Mouse (Mus musculus) forebrain, embryonic 12.5 days (tissue): Measurements from ENCODE around the gene Tctex1d4. TPM values are rescaled to one million over a fixed set of nuclear protein-coding genes. Genes with fewer than 3 reads are reported as not detected.

Source experiments
- ATAC-seq: fragments of 200-750 bp; cut with Nextera tagmentation; 2 replicates; pipeline ENCODE4 v1.8.0; 2017; ENCODE audit warnings: moderate TSS enrichment; ENCODE audit not compliant: low FRiP score
- H3K27ac ChIP-seq: fragments of 300-500 bp; sonication (generic); 2 replicates; pipeline ENCODE4 v1.5.1; 2016; ENCODE audit warnings: mild to moderate bottlenecking
- H3K27me3 ChIP-seq: fragments of 300-500 bp; sonication (generic); 2 replicates; pipeline ENCODE4 v1.6.1; 2016; ENCODE audit warnings: mild to moderate bottlenecking
- H3K36me3 ChIP-seq: fragments of 300-500 bp; sonication (generic); replicated peaks from 2 replicates; pipeline ENCODE4 v1.6.1; 2016; ENCODE audit warnings: mild to moderate bottlenecking
- H3K4me1 ChIP-seq: fragments of 300-500 bp; sonication (generic); 2 replicates; pipeline ENCODE4 v1.6.1; 2016
- H3K4me2 ChIP-seq: fragments of 300-500 bp; sonication (generic); 2 replicates; pipeline ENCODE4 v1.6.1; 2016; ENCODE audit warnings: mild to moderate bottlenecking, moderate library complexity
- H3K4me3 ChIP-seq: fragments of 300-500 bp; sonication (generic); replicated peaks from 2 replicates; pipeline ENCODE4 v1.5.1; 2016; ENCODE audit warnings: mild to moderate bottlenecking
- H3K9ac ChIP-seq: fragments of 300-500 bp; sonication (generic); 2 replicates; pipeline ENCODE4 v1.6.1; 2016; ENCODE audit warnings: mild to moderate bottlenecking
- H3K9me3 ChIP-seq: fragments of 300-500 bp; sonication (generic); 2 replicates; pipeline ENCODE4 v1.6.1; 2016
- WGBS: fragments of 180-500 bp; shearing (Covaris S2); methylation state at CpG from one replicate; pipeline ENCODE4 v1.1.7; 2016; 5-methylcytosine and 5-hydroxymethylcytosine counted together
- polyA plus RNA-seq: library from polyadenylated mRNA; unstranded; fragments of >200 nt; fragmentation: Nextera tagmentation; extraction: Ambion mirVana; gene quantifications from 2 replicates; pipeline ENCODE4 v1.2.1, GENCODE M21; 2016

Gene Tctex1d4
- not detected in 2 replicates for polyA plus RNA-seq

GRCm38 (mm10) chr4:117126675-117127290 is at the start of gene Tctex1d4:
Tctex1d4 (plus strand) TSS chr4:117126794.
- Histone ChIP-seq H3K4me3 (no peak within 1 kb of the TSS), H3K9ac (no peak within 1 kb of the TSS), H3K4me2 (peak within 1 kb of the TSS; percentile 24; the same call in 1 of the 2 replicates), H3K4me1 (peaks cover 41% of the 10 kb centered on the region), H3K9me3 (no peaks in the 10 kb centered on the region), H3K27me3 (peaks cover 8% of the 10 kb centered on the region; the same call in 1 of the 2 replicates), H3K36me3 (peaks cover 22% of the 10 kb centered on the region), H3K27ac (peak within 1 kb of the TSS; percentile 80)
- no peak for ATAC-seq
- 86% methylated on average over 9 of the region's 9 CpGs for WGBS

- H3K27me3 ChIP-seq = no peaks in the 10 kb centered on the region
- H3K4me2 ChIP-seq = no peak overlapping the region
- H3K27ac ChIP-seq = no peak overlapping the region
- H3K4me3 ChIP-seq = no peak overlapping the region
- ATAC-seq = no peak
- H3K36me3 ChIP-seq = peaks cover 17% of the 10 kb centered on the region
- H3K9me3 ChIP-seq = no peaks in the 10 kb centered on the region
- H3K9ac ChIP-seq = no peak overlapping the region
- WGBS = 82% methylated on average over 7 of the region's 7 CpGs
- no peaks in the 10 kb centered on the region for H3K4me1 ChIP-seq
Observed at GRCm38 (mm10) chr4:117087948-117088640, 38.5 kb upstream of the Tctex1d4 start.

- H3K36me3 ChIP-seq = peaks cover 12% of the 10 kb centered on the region
- no peak overlapping the region for H3K4me2 ChIP-seq
- H3K9ac ChIP-seq = no peak overlapping the region
- no peak overlapping the region for H3K27ac ChIP-seq
- no peak overlapping the region for H3K4me3 ChIP-seq
- no peak for ATAC-seq
- WGBS = 89% methylated on average over 7 of the region's 7 CpGs
- H3K9me3 ChIP-seq = no peaks in the 10 kb centered on the region
- H3K27me3 ChIP-seq = peaks cover 11% of the 10 kb centered on the region
- peaks cover 4% of the 10 kb centered on the region for H3K4me1 ChIP-seq
Observed at GRCm38 (mm10) chr4:117090586-117090985, 36.0 kb upstream of the Tctex1d4 start.

GRCm38 (mm10) chr4:117094626-117095361 is 31.8 kb upstream of the Tctex1d4 start:
- Histone ChIP-seq H3K9ac (no peak overlapping the region), H3K4me2 (no peak overlapping the region), H3K27me3 (peaks cover 33% of the 10 kb centered on the region), H3K27ac (no peak overlapping the region), H3K4me1 (peaks cover 32% of the 10 kb centered on the region), H3K36me3 (no peaks in the 10 kb centered on the region), H3K4me3 (no peak overlapping the region), H3K9me3 (no peaks in the 10 kb centered on the region)
- 80% methylated on average over 3 of the region's 3 CpGs for WGBS
- ATAC-seq = no peak

GRCm38 (mm10) chr4:117095551-117096452 is 30.8 kb upstream of the Tctex1d4 start, which contains the start of gene Ptch2:
Ptch2 (plus strand) TSS chr4:117096075.
- peaks cover 32% of the 10 kb centered on the region for H3K4me1 ChIP-seq

GRCm38 (mm10) chr4:117096666-117097065 is 29.9 kb upstream of the Tctex1d4 start:
- H3K36me3 ChIP-seq = 0 out of 2 replicates have a peak, but pooled peaks cover 2% of the 10 kb centered on the region
- peaks cover 33% of the 10 kb centered on the region for H3K27me3 ChIP-seq
- peak overlapping the region; percentile 55 for H3K4me3 ChIP-seq
- H3K4me1 ChIP-seq = peaks cover 32% of the 10 kb centered on the region
- H3K4me2 ChIP-seq = peak overlapping the region; percentile 84
- WGBS = 14% methylated on average over 5 of the region's 5 CpGs
- no peaks in the 10 kb centered on the region for H3K9me3 ChIP-seq
- no peak for ATAC-seq
- H3K27ac ChIP-seq = 0 out of 2 replicates have a peak overlapping the region, but pooled peaks have one; percentile 47
- peak overlapping the region; percentile 58 for H3K9ac ChIP-seq

More at GRCm38 (mm10) chr4:117095551-117096452, 30.8 kb upstream of the Tctex1d4 start, which contains the start of gene Ptch2:
- peak within 1 kb of the TSS; percentile 55 for H3K4me3 ChIP-seq
- peak within 1 kb of the TSS; percentile 84 for H3K4me2 ChIP-seq
- H3K9me3 ChIP-seq = no peaks in the 10 kb centered on the region
- under 1% methylated on average over 49 of the region's 50 CpGs for WGBS
- H3K9ac ChIP-seq = peak within 1 kb of the TSS; percentile 58
- peak; percentile 93 for ATAC-seq
- no peaks in the 10 kb centered on the region for H3K36me3 ChIP-seq
- peak within 1 kb of the TSS; percentile 75 for H3K27ac ChIP-seq
- H3K27me3 ChIP-seq = peaks cover 33% of the 10 kb centered on the region

GRCm38 (mm10) chr4:117097969-117098763 is 28.4 kb upstream of the Tctex1d4 start:
- Histone ChIP-seq H3K4me1 (peaks cover 32% of the 10 kb centered on the region), H3K4me2 (peak overlapping the region; percentile 84), H3K4me3 (peak overlapping the region; percentile 55; the same call in 1 of the 2 replicates), H3K27ac (peak overlapping the region; percentile 63), H3K9ac (no peak overlapping the region; the same call in 1 of the 2 replicates), H3K27me3 (peaks cover 33% of the 10 kb centered on the region), H3K36me3 (0 out of 2 replicates have a peak, but pooled peaks cover 2% of the 10 kb centered on the region), H3K9me3 (no peaks in the 10 kb centered on the region)
- 59% methylated on average over 8 of the region's 8 CpGs for WGBS
- ATAC-seq = no peak

- 64% methylated on average over 2 of the region's 2 CpGs for WGBS
- H3K27me3 ChIP-seq = peaks cover 33% of the 10 kb centered on the region
- 0 out of 2 replicates have a peak, but pooled peaks cover 2% of the 10 kb centered on the region for H3K36me3 ChIP-seq
- no peak overlapping the region for H3K27ac ChIP-seq
- no peaks in the 10 kb centered on the region for H3K9me3 ChIP-seq
- H3K4me1 ChIP-seq = peaks cover 32% of the 10 kb centered on the region
- no peak overlapping the region for H3K4me2 ChIP-seq
- no peak overlapping the region for H3K9ac ChIP-seq
- no peak overlapping the region for H3K4me3 ChIP-seq
- no peak for ATAC-seq
Observed at GRCm38 (mm10) chr4:117098764-117099036, 27.9 kb upstream of the Tctex1d4 start.

- Histone ChIP-seq H3K9me3 (no peaks in the 10 kb centered on the region), H3K4me3 (no peak overlapping the region), H3K27ac (no peak overlapping the region), H3K4me2 (no peak overlapping the region), H3K9ac (no peak overlapping the region), H3K27me3 (peaks cover 22% of the 10 kb centered on the region), H3K4me1 (peaks cover 32% of the 10 kb centered on the region), H3K36me3 (0 out of 2 replicates have a peak, but pooled peaks cover 7% of the 10 kb centered on the region)
- ATAC-seq = no peak
- 67% methylated on average over 4 of the region's 4 CpGs for WGBS
Observed at GRCm38 (mm10) chr4:117100036-117100435, 26.6 kb upstream of the Tctex1d4 start.

- Histone ChIP-seq H3K27ac (no peak overlapping the region), H3K4me2 (no peak overlapping the region), H3K9me3 (no peaks in the 10 kb centered on the region), H3K27me3 (peaks cover 22% of the 10 kb centered on the region), H3K9ac (no peak overlapping the region), H3K4me3 (no peak overlapping the region), H3K4me1 (peaks cover 22% of the 10 kb centered on the region), H3K36me3 (0 out of 2 replicates have a peak, but pooled peaks cover 9% of the 10 kb centered on the region)
- 44% methylated on average over 7 of the region's 7 CpGs for WGBS
- ATAC-seq = no peak
Observed at GRCm38 (mm10) chr4:117101218-117101617, 25.4 kb upstream of the Tctex1d4 start.

GRCm38 (mm10) chr4:117104672-117105071 is 21.9 kb upstream of the Tctex1d4 start:
- no peak for ATAC-seq
- peaks cover 30% of the 10 kb centered on the region for H3K36me3 ChIP-seq
- H3K9me3 ChIP-seq = no peaks in the 10 kb centered on the region
- WGBS = 82% methylated on average over 10 of the region's 10 CpGs
- no peak overlapping the region for H3K9ac ChIP-seq
- no peaks in the 10 kb centered on the region; the same call in 1 of the 2 replicates for H3K4me1 ChIP-seq
- no peak overlapping the region for H3K27ac ChIP-seq
- no peak overlapping the region for H3K4me2 ChIP-seq
- no peak overlapping the region for H3K4me3 ChIP-seq
- H3K27me3 ChIP-seq = no peaks in the 10 kb centered on the region
